Mouse (Mus musculus) T-helper 17 cell (primary cell): ENCODE measurements around the gene Txndc11.

Experiments
- in situ Hi-C, 2 experiments: fragments of 300-600 bp; cut with MboI, MseI; formaldehyde crosslinking; loops; 1 replicate in 1 of 2; 2 replicates in 1 of 2; pipeline ENCODE4 v1.15.1; 2025; ENCODE audit warnings: high pct_unique_total_duplicates in 2 of 2

The Txndc11 gene

GRCm38 (mm10) chr16:11066029-11066832, 68.2 kb downstream of the Txndc11 start, which contains the start of gene Litaf:
Gene Litaf (minus strand): TSS chr16:11066157.
- in situ Hi-C loops, result no loop called here

GRCm38 (mm10) chr16:11065431-11065830, 69.0 kb downstream of the Txndc11 start:
- in situ Hi-C loops, result no loop called here

GRCm38 (mm10) chr16:11064742-11065141, 69.7 kb downstream of the Txndc11 start:
- in situ Hi-C loops, result no loop called here

- in situ Hi-C loops, result no loop called here
Observed at GRCm38 (mm10) chr16:11064341-11064740, 70.1 kb downstream of the Txndc11 start.

- in situ Hi-C loops, result no loop called here
Observed at GRCm38 (mm10) chr16:11062794-11063721, 71.4 kb downstream of the Txndc11 start.

- in situ Hi-C loops, result no loop called here
Observed at GRCm38 (mm10) chr16:11060645-11061044, 73.8 kb downstream of the Txndc11 start, which contains the start of gene Snn. Gene Snn (plus strand): TSS chr16:11060945.

- in situ Hi-C loops, result no loop called here
Observed at GRCm38 (mm10) chr16:11055916-11056315, 78.5 kb downstream of the Txndc11 start.

- in situ Hi-C loops, result no loop called here
Observed at GRCm38 (mm10) chr16:11054871-11055270, 79.6 kb downstream of the Txndc11 start.

- in situ Hi-C loops, result no loop called here
Observed at GRCm38 (mm10) chr16:11054409-11054808, 80.0 kb downstream of the Txndc11 start.

- in situ Hi-C loops, result no loop called here
Observed at GRCm38 (mm10) chr16:11051134-11051533, 83.3 kb downstream of the Txndc11 start.

- in situ Hi-C loops, result no loop called here
Observed at GRCm38 (mm10) chr16:11050226-11050625, 84.2 kb downstream of the Txndc11 start.

- in situ Hi-C loops, result no loop called here
Observed at GRCm38 (mm10) chr16:11047130-11047529, 87.3 kb downstream of the Txndc11 start.

GRCm38 (mm10) chr16:11046437-11046836, 88.0 kb downstream of the Txndc11 start:
- in situ Hi-C loops, result no loop called here

GRCm38 (mm10) chr16:11043239-11043638, 91.2 kb downstream of the Txndc11 start:
- in situ Hi-C loops, result loop anchor here in 1 of 2 experiments (5.0 kb wide), 1 partner anchor 374 kb away; no protein-coding TSS in a partner anchor

GRCm38 (mm10) chr16:11040603-11041002, 93.8 kb downstream of the Txndc11 start:
- in situ Hi-C loops, result loop anchor here in 1 of 2 experiments (5.0 kb wide), 1 partner anchor 377 kb away; no protein-coding TSS in a partner anchor

GRCm38 (mm10) chr16:11035790-11036431, 98.5 kb downstream of the Txndc11 start:
- in situ Hi-C loops, result no loop called here

- in situ Hi-C loops, result no loop called here
Observed at GRCm38 (mm10) chr16:11035273-11035672, 99.2 kb downstream of the Txndc11 start.

GRCm38 (mm10) chr16:11034193-11034803, 100.2 kb downstream of the Txndc11 start:
- in situ Hi-C loops, result loop anchor here (5.0 kb wide), 2 partner anchors 52 to 157 kb away; no protein-coding TSS in a partner anchor

- in situ Hi-C loops, result loop anchor here (5.0 kb wide), 2 partner anchors 49 to 154 kb away; no protein-coding TSS in a partner anchor
Observed at GRCm38 (mm10) chr16:11031320-11031719, 103.1 kb downstream of the Txndc11 start.

GRCm38 (mm10) chr16:11030844-11031243, 103.6 kb downstream of the Txndc11 start:
- in situ Hi-C loops, result loop anchor here (5.0 kb wide), 2 partner anchors 49 to 154 kb away; no protein-coding TSS in a partner anchor

- in situ Hi-C loops, result no loop called here
Observed at GRCm38 (mm10) chr16:11028206-11028605, 106.2 kb downstream of the Txndc11 start.
